Mouse (Mus musculus) heart, adult 2 months (tissue): ENCODE data around the gene Afg3l1.

Experiments used
- EP300 ChIP-seq: fragments of 200-500 bp; IDR thresholded peaks from 2 replicates; pipeline ENCODE4 v1.6.1; 2011; ENCODE audit warnings: low read depth, low read length, control low read depth; ENCODE audit not compliant: insufficient read depth
- POLR2A ChIP-seq: fragments of 200-500 bp; IDR thresholded peaks from 2 replicates; pipeline ENCODE4 v1.6.1; 2011; ENCODE audit warnings: mild to moderate bottlenecking, low read depth, low read length, control low read depth; ENCODE audit not compliant: insufficient read depth

DNA sequence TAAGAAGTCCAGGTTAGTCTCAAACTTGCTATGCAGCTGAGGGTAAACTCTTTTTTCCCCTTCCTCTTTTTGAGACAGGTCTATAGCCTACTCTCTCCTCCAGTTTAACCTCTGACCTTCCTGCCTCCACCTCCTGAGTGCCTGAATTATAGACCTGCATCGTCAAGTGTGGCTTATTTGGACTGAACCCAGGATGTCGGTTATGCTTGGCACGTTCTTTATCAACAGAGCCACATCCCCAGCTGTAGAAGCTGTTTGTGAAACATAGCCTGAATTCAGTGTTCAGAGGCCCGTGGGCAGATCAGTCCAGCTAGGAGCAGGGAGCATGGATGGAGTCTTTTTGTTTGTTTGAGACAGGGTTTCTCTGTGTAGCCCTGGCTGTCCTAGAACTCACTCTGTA, 25.6 kb upstream of the Afg3l1 start:
- TF ChIP-seq EP300 (no peak), POLR2A (no peak)
